ENCODE assay signal across 24 mouse cellular contexts in genomic region chr17:78313006-78313405, GRCm38 (mm10).
DNase-seq lines count a peak whose midpoint lies in the region; ATAC-seq lines count a peak whose summit lies in the region.
"Had no signal": no experiment of that assay in that cellular context is flagged by ENCODE, and none has a peak within 500 bp of the region (broad histone marks: within the 10 kb centered on the region; RNA-seq: fewer than 3 reads in every experiment).

No protein-coding gene starts in this region.

- no peaks in the 10 kb centered on the region for H3K36me3 ChIP-seq in forebrain, embryonic 14.5 days (ENCODE audit: control insufficient read depth, insufficient read depth, low read length)
- H3K36me3 ChIP-seq in forebrain, embryonic 12.5 days (replicated peaks), result 0 out of 2 replicates have a peak, but pooled peaks cover 1% of the 10 kb centered on the region
- no peaks in the 10 kb centered on the region for H3K36me3 ChIP-seq in forebrain, embryonic 16.5 days (ENCODE audit: control insufficient read depth, insufficient read depth)

- no peak overlapping the region for H3K4me3 ChIP-seq in forebrain, embryonic 14.5 days (ENCODE audit: low read depth, low read length)
- no peak overlapping the region for H3K4me3 ChIP-seq in forebrain, embryonic 12.5 days (replicated peaks)
- H3K4me3 ChIP-seq in forebrain, embryonic 16.5 days (replicated peaks; ENCODE audit: low read length), result no peak overlapping the region
- H3K4me3 ChIP-seq: embryonic facial prominence, embryonic 13.5 days; kidney, embryonic 15.5 days; megakaryocyte, embryonic 14.5 days had no signal

- no peaks in the 10 kb centered on the region for H3K27me3 ChIP-seq in forebrain, embryonic 14.5 days (replicated peaks; ENCODE audit: control insufficient read depth, insufficient read depth, low read length)
- H3K27me3 ChIP-seq in forebrain, embryonic 12.5 days, result no peaks in the 10 kb centered on the region
- no peaks in the 10 kb centered on the region for H3K27me3 ChIP-seq in forebrain, embryonic 16.5 days (replicated peaks; ENCODE audit: control insufficient read depth, insufficient read depth, low read length)
- H3K27me3 ChIP-seq: CH12.LX; embryonic facial prominence, embryonic 13.5 days; kidney, embryonic 15.5 days; megakaryocyte, embryonic 14.5 days had no signal

- H3K9ac ChIP-seq in forebrain, embryonic 14.5 days (ENCODE audit: low read length), result no peak overlapping the region
- no peak overlapping the region for H3K9ac ChIP-seq in forebrain, embryonic 12.5 days
- no peak overlapping the region for H3K9ac ChIP-seq in forebrain, embryonic 16.5 days (replicated peaks; ENCODE audit: low read depth, low read length)
- H3K9ac ChIP-seq: embryonic facial prominence, embryonic 13.5 days; kidney, embryonic 15.5 days had no signal

- DNase-seq in forebrain, embryonic 14.5 days (ENCODE audit: low spot score), result peak; percentile 42
- DNase-seq in layer of hippocampus, adult 11-12 months (ENCODE audit: low spot score), result peak; percentile 47
- no peak for DNase-seq in layer of hippocampus, adult 9-10 months (ENCODE audit: low spot score)
- DNase-seq in layer of hippocampus, postnatal 10 days (ENCODE audit: low spot score in 2 of 2), result peak; percentile 24 to 43
- DNase-seq in adrenal gland, adult 18-20 months (ENCODE audit: low spot score in 2 of 2), result no peak
- no peak for DNase-seq in urinary bladder, adult 18-20 months (ENCODE audit: low spot score in 2 of 2)
- DNase-seq: adrenal gland, postnatal 36 days; cerebellum, adult 9-10 months; heart, adult 11 months; heart, postnatal 36 days; lung, adult 18-20 months; lung, postnatal 14 days; midbrain, embryonic 14.5 days; right cerebral cortex, postnatal 4 days; thymus, postnatal 14 days had no signal

- no peak overlapping the region for H3K27ac ChIP-seq in forebrain, embryonic 14.5 days (ENCODE audit: low read depth, low read length)
- H3K27ac ChIP-seq in forebrain, embryonic 12.5 days, result no peak overlapping the region
- H3K27ac ChIP-seq in forebrain, embryonic 16.5 days (ENCODE audit: low read length), result no peak overlapping the region
- H3K27ac ChIP-seq: embryonic facial prominence, embryonic 13.5 days; kidney, embryonic 15.5 days; stomach, postnatal 0 days had no signal

- no peak overlapping the region for H3K4me2 ChIP-seq in forebrain, embryonic 14.5 days (ENCODE audit: low read length)
- H3K4me2 ChIP-seq in forebrain, embryonic 12.5 days, result no peak overlapping the region
- H3K4me2 ChIP-seq in forebrain, embryonic 16.5 days (ENCODE audit: low read length), result no peak overlapping the region
- H3K4me2 ChIP-seq: embryonic facial prominence, embryonic 13.5 days; kidney, embryonic 15.5 days had no signal

- H3K4me1 ChIP-seq in forebrain, embryonic 14.5 days (ENCODE audit: control insufficient read depth, insufficient read depth, low read length), result no peaks in the 10 kb centered on the region
- no peaks in the 10 kb centered on the region for H3K4me1 ChIP-seq in forebrain, embryonic 12.5 days
- H3K4me1 ChIP-seq in forebrain, embryonic 16.5 days (replicated peaks; ENCODE audit: control insufficient read depth, insufficient read depth, low read length), result peaks cover 7% of the 10 kb centered on the region
- H3K4me1 ChIP-seq: embryonic facial prominence, embryonic 13.5 days; kidney, embryonic 15.5 days had no signal

- H3K9me3 ChIP-seq in forebrain, embryonic 14.5 days (replicated peaks; ENCODE audit: control insufficient read depth, low read length), result no peaks in the 10 kb centered on the region
- H3K9me3 ChIP-seq in forebrain, embryonic 12.5 days, result no peaks in the 10 kb centered on the region
- H3K9me3 ChIP-seq in forebrain, embryonic 16.5 days (ENCODE audit: control insufficient read depth, low read length), result 0 out of 2 replicates have a peak, but pooled peaks cover 2% of the 10 kb centered on the region
- H3K9me3 ChIP-seq: embryonic facial prominence, embryonic 13.5 days; kidney, embryonic 15.5 days; megakaryocyte, embryonic 14.5 days had no signal

- 78% methylated on average over 12 of the region's 12 CpGs for whole genome bisulfite sequencing in forebrain, embryonic 14.5 days
- WGBS in forebrain, embryonic 12.5 days, result 92% methylated on average over 12 of the region's 12 CpGs
- 62% methylated on average over 12 of the region's 12 CpGs for WGBS in forebrain, embryonic 16.5 days

- ATAC-seq in forebrain, embryonic 14.5 days, result peak; percentile 74; the same call in 1 of the 2 replicates
- ATAC-seq in forebrain, embryonic 12.5 days (ENCODE audit: low FRiP score), result no peak
- ATAC-seq in forebrain, embryonic 16.5 days, result peak; percentile 62
- ATAC-seq: hindbrain, embryonic 16.5 days; intestine, embryonic 16.5 days had no signal

Comparison
In these comparisons a context has a peak if more than half of its experiments do, and no peak if none do; other contexts are left out.
1. DNase-seq: peak in forebrain, embryonic 14.5 days (single experiment), layer of hippocampus, adult 11-12 months (single experiment) and layer of hippocampus, postnatal 10 days (2 of 2); none in layer of hippocampus, adult 9-10 months (single experiment), adrenal gland, adult 18-20 months (0 of 2) and urinary bladder, adult 18-20 months (0 of 2).